In the genomic region with DNA sequence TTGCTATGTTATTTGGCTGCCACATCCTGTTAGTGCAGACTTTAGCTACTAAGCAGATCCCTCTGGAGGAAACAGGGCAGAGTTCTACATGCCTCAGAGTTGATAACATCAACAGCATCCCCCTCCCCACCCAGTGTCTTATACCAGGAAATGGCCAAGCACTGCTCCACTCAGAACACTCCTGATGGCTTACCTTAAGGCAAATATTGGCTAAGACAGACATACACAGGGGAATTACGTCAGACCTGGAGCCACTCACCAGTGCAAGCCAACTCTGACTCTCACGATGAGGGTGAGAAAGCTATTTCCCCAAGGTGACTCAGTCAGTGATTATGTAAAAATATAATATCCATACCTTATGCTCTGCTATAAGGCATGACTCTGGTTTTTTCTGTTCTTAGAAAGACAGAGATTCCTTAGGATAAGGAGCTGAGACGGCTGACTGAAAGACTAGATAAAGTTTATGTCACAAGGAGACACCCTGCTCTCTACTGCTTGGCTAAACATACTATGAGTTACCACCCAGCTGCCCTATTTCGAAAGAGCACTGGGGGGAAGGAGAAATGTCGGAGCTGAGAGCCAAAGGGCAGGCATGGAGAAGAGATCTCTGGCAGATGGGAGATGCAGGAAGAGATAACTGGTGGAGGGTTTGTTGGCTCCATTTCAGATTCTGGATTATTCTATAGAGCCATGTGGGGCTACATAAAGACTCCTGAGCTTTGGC, we compare ENCODE assay signal across 15 mouse cellular contexts. TPM values are rescaled to one million over a fixed set of nuclear protein-coding genes. Genes with fewer than 3 reads are reported as not detected.
DNase-seq lines count a peak whose midpoint lies in the region; ATAC-seq and TF ChIP-seq lines count a peak whose summit lies in the region.
"Had no signal": no experiment of that assay in that cellular context is flagged by ENCODE, and none has a peak within 500 bp of the region (broad histone marks: within the 10 kb centered on the region; RNA-seq: fewer than 3 reads in every experiment).

No protein-coding gene starts in this region.

- no peak overlapping the region; the same call in 1 of the 2 replicates for H3K27ac ChIP-seq in heart, embryonic 12.5 days (ENCODE audit: poor library complexity, severe bottlenecking)
- peak overlapping the region; percentile 9; the same call in 1 of the 2 replicates for H3K27ac ChIP-seq in liver, embryonic 11.5 days (ENCODE audit: low read depth, low read length)
- peak overlapping the region; percentile 72 for H3K27ac ChIP-seq in thymus, adult 2 months (ENCODE audit: control insufficient read depth, insufficient read depth, low read length)
- H3K27ac ChIP-seq in hindbrain, embryonic 10.5 days: no peak overlapping the region
- H3K27ac ChIP-seq: forebrain, embryonic 10.5 days; hindbrain, embryonic 15.5 days; layer of hippocampus, adult 2 months; limb, embryonic 12.5 days had no signal

- H3K4me3 ChIP-seq in heart, embryonic 12.5 days: no peak overlapping the region
- H3K4me3 ChIP-seq in liver, embryonic 11.5 days (ENCODE audit: low read depth, low read length): no peak overlapping the region
- H3K4me3 ChIP-seq in thymus, adult 2 months (ENCODE audit: control insufficient read depth, insufficient read depth, low read length): no peak overlapping the region
- no peak overlapping the region for H3K4me3 ChIP-seq in hindbrain, embryonic 10.5 days
- H3K4me3 ChIP-seq: forebrain, embryonic 10.5 days; hindbrain, embryonic 15.5 days; layer of hippocampus, adult 2 months; limb, embryonic 12.5 days had no signal

- H3K4me1 ChIP-seq in heart, embryonic 12.5 days (replicated peaks): peaks cover 11% of the 10 kb centered on the region
- H3K4me1 ChIP-seq in liver, embryonic 11.5 days (replicated peaks; ENCODE audit: control insufficient read depth, insufficient read depth, low read length): peaks cover 12% of the 10 kb centered on the region
- peaks cover 20% of the 10 kb centered on the region for H3K4me1 ChIP-seq in thymus, adult 2 months (replicated peaks; ENCODE audit: control insufficient read depth, insufficient read depth, low read length)
- H3K4me1 ChIP-seq in hindbrain, embryonic 10.5 days (replicated peaks): no peaks in the 10 kb centered on the region; the same call in 1 of the 2 replicates
- H3K4me1 ChIP-seq: hindbrain, embryonic 15.5 days had no signal

- no peak for TF ChIP-seq CTCF in thymus, adult 2 months (IDR thresholded peaks at IDR 0.05; ENCODE audit: borderline replicate concordance, control insufficient read depth, extremely low read depth, insufficient read depth, low read length, poor library complexity)

- no peak overlapping the region for H3K4me2 ChIP-seq in heart, embryonic 12.5 days
- H3K4me2 ChIP-seq in liver, embryonic 11.5 days: no peak overlapping the region; the same call in 1 of the 2 replicates
- H3K4me2 ChIP-seq: hindbrain, embryonic 15.5 days; limb, embryonic 12.5 days had no signal

- H3K9ac ChIP-seq in heart, embryonic 12.5 days: no peak overlapping the region
- H3K9ac ChIP-seq in liver, embryonic 11.5 days (ENCODE audit: low read depth, low read length): no peak overlapping the region
- H3K9ac ChIP-seq: hindbrain, embryonic 15.5 days; limb, embryonic 12.5 days had no signal

- TF ChIP-seq POLR2A in thymus, adult 2 months (IDR thresholded peaks at IDR 0.05; ENCODE audit: control insufficient read depth, extremely low read depth, insufficient read depth, low read length, poor library complexity): no peak

- no peak for DNase-seq in heart, postnatal 25 days (ENCODE audit: low spot score)
- DNase-seq in CD8-positive naive resting alpha-beta T cell, adult 2 months (ENCODE audit: low read depth in 2 of 2, low spot score in 2 of 2): peak; percentile 11 to 29
- DNase-seq in liver, embryonic 11.5 days (ENCODE audit: low spot score): no peak
- peak; percentile 49 for DNase-seq in thymus, adult 2 months
- DNase-seq in hindbrain, embryonic 10.5 days (ENCODE audit: low spot score): no peak
- DNase-seq in right cerebral cortex, postnatal 25 days: no peak
- no peak for DNase-seq in cerebellum, adult 11-12 months
- DNase-seq: cerebellum, adult 9-11 months had no signal

- ATAC-seq in heart, embryonic 12.5 days (ENCODE audit: insufficient number of reproducible peaks, low FRiP score): peak; percentile 53; the same call in 1 of the 2 replicates
- ATAC-seq in liver, embryonic 11.5 days (replicated peaks; ENCODE audit: low FRiP score): no peak

- H3K36me3 ChIP-seq in heart, embryonic 12.5 days: no peaks in the 10 kb centered on the region
- no peaks in the 10 kb centered on the region for H3K36me3 ChIP-seq in liver, embryonic 11.5 days (ENCODE audit: control insufficient read depth, insufficient read depth, low read length)
- no peaks in the 10 kb centered on the region for H3K36me3 ChIP-seq in thymus, adult 2 months (ENCODE audit: control insufficient read depth, insufficient read depth, low read length)
- no peaks in the 10 kb centered on the region for H3K36me3 ChIP-seq in hindbrain, embryonic 10.5 days
- H3K36me3 ChIP-seq: forebrain, embryonic 10.5 days; hindbrain, embryonic 15.5 days; limb, embryonic 12.5 days had no signal

- H3K27me3 ChIP-seq in heart, embryonic 12.5 days (replicated peaks): peaks cover 4% of the 10 kb centered on the region; the same call in 1 of the 2 replicates
- no peaks in the 10 kb centered on the region for H3K27me3 ChIP-seq in liver, embryonic 11.5 days (replicated peaks; ENCODE audit: control insufficient read depth, insufficient read depth, low read length)
- H3K27me3 ChIP-seq in thymus, adult 2 months (ENCODE audit: control insufficient read depth, insufficient read depth, low read length): no peaks in the 10 kb centered on the region
- H3K27me3 ChIP-seq in hindbrain, embryonic 10.5 days (ENCODE audit: insufficient read depth, poor library complexity, severe bottlenecking): no peaks in the 10 kb centered on the region
- H3K27me3 ChIP-seq: hindbrain, embryonic 15.5 days; limb, embryonic 12.5 days had no signal

- no peaks in the 10 kb centered on the region for H3K9me3 ChIP-seq in heart, embryonic 12.5 days (replicated peaks)
- no peaks in the 10 kb centered on the region for H3K9me3 ChIP-seq in liver, embryonic 11.5 days (ENCODE audit: control insufficient read depth, low read length)
- no peaks in the 10 kb centered on the region for H3K9me3 ChIP-seq in hindbrain, embryonic 10.5 days
- H3K9me3 ChIP-seq: forebrain, embryonic 10.5 days; hindbrain, embryonic 15.5 days; limb, embryonic 12.5 days had no signal

- 63% methylated on average over 5 of the region's 5 CpGs for whole genome bisulfite sequencing in heart, embryonic 12.5 days
- WGBS in liver, embryonic 11.5 days: 45% methylated on average over 5 of the region's 5 CpGs
- 75% methylated on average over 5 of the region's 5 CpGs for WGBS in thymus, adult 2 months
- 87% methylated on average over 5 of the region's 5 CpGs for WGBS in hindbrain, embryonic 10.5 days

- intact Hi-C loops in heart, postnatal 25 days (cut with DNase I): no loop called here

RNA-seq across cellular contexts. Expression of a gene that starts 23.8 kb away (rescaled TPM):
- polyA plus RNA-seq in heart, embryonic 12.5 days (2016; fragmentation: Nextera tagmentation; extraction: Ambion mirVana): 0.44 and 0.46 TPM in 2 replicates
- total RNA-seq in heart, postnatal 25 days (2021): 1 to 10 TPM; 1.6 to 2.2 TPM
- polyA plus RNA-seq in liver, embryonic 11.5 days (2014; fragmentation: Nextera tagmentation; extraction: Ambion mirVana): 0.53 and 0.55 TPM in 2 replicates
- polyA plus RNA-seq in thymus, adult 2 months (2012; rRNA removed): 7.5 and 8.0 TPM in 2 replicates
- polyA plus RNA-seq in hindbrain, embryonic 10.5 days (2016; fragmentation: Nextera tagmentation; extraction: Ambion mirVana): 1.0 and 1.2 TPM in 2 replicates
- total RNA-seq: gastrocnemius, postnatal 4 days; layer of hippocampus, adult 2 months; megakaryocyte-erythroid progenitor cell, adult 5-6 weeks had no signal

RNA-seq across cellular contexts. Expression of a gene that starts 58.0 kb away (rescaled TPM):
- polyA plus RNA-seq in heart, embryonic 12.5 days (2016; fragmentation: Nextera tagmentation; extraction: Ambion mirVana): 82.2 and 84.1 TPM in 2 replicates
- 10 to 100 TPM; 29.0 to 29.5 TPM for total RNA-seq in heart, postnatal 25 days (2021)
- 69.4 and 70.1 TPM in 2 replicates for polyA plus RNA-seq in liver, embryonic 11.5 days (2014; fragmentation: Nextera tagmentation; extraction: Ambion mirVana)
- polyA plus RNA-seq in thymus, adult 2 months (2012; rRNA removed): 45.0 and 51.0 TPM in 2 replicates
- polyA plus RNA-seq in hindbrain, embryonic 10.5 days (2016; fragmentation: Nextera tagmentation; extraction: Ambion mirVana): 82.4 and 93.7 TPM in 2 replicates

Comparison
In these comparisons a context has a peak if more than half of its experiments do, and no peak if none do; other contexts are left out.
1. H3K27ac ChIP-seq: peak in liver, embryonic 11.5 days (single experiment) and thymus, adult 2 months (single experiment); none in heart, embryonic 12.5 days (single experiment) and hindbrain, embryonic 10.5 days (single experiment).
2. DNase-seq: peak in CD8-positive naive resting alpha-beta T cell, adult 2 months (2 of 2) and thymus, adult 2 months (single experiment); none in heart, postnatal 25 days (single experiment), liver, embryonic 11.5 days (single experiment), hindbrain, embryonic 10.5 days (single experiment), right cerebral cortex, postnatal 25 days (single experiment) and cerebellum, adult 11-12 months (single experiment).